Mouse (Mus musculus) gastrocnemius, postnatal 4 days (tissue): Measurements from ENCODE around the gene Olfml2a. TPM values are rescaled to one million over a fixed set of nuclear protein-coding genes. Genes with fewer than 3 reads are reported as not detected.

Experiments used
- DNase-seq, 2 experiments: peaks; one replicate each; pipeline ENCODE4 v3.0.0; 2021 to 2022; ENCODE audit warnings: low spot score in 2 of 2, mixed read lengths in 2 of 2
- long read RNA-seq, 2 experiments: library from polyadenylated mRNA; stranded (forward); transcript quantifications; one replicate each; pipeline ENCODE4 v2.0.0; 2021
- total RNA-seq, 2 experiments: library from RNA; stranded (reverse); gene quantifications; 2 replicates each; pipeline ENCODE4 v1.2.3; 2021

The Olfml2a gene
- 10 to 100 TPM; 39.3 to 46.4 TPM for total RNA-seq
- long read RNA-seq, experiment 1, full-length matches to known transcripts = 13 of 26 reads
- long read RNA-seq, experiment 1, partial matches to known transcripts = 11 of 26 reads
- long read RNA-seq, experiment 1, other reads (novel, unspliced or antisense) = 2 of 26 reads
- long read RNA-seq, experiment 2, full-length matches to known transcripts = 24 of 43 reads
- long read RNA-seq, experiment 2, partial matches to known transcripts = 17 of 43 reads
- long read RNA-seq, experiment 2, other reads (novel, unspliced or antisense) = 2 of 43 reads

DNA sequence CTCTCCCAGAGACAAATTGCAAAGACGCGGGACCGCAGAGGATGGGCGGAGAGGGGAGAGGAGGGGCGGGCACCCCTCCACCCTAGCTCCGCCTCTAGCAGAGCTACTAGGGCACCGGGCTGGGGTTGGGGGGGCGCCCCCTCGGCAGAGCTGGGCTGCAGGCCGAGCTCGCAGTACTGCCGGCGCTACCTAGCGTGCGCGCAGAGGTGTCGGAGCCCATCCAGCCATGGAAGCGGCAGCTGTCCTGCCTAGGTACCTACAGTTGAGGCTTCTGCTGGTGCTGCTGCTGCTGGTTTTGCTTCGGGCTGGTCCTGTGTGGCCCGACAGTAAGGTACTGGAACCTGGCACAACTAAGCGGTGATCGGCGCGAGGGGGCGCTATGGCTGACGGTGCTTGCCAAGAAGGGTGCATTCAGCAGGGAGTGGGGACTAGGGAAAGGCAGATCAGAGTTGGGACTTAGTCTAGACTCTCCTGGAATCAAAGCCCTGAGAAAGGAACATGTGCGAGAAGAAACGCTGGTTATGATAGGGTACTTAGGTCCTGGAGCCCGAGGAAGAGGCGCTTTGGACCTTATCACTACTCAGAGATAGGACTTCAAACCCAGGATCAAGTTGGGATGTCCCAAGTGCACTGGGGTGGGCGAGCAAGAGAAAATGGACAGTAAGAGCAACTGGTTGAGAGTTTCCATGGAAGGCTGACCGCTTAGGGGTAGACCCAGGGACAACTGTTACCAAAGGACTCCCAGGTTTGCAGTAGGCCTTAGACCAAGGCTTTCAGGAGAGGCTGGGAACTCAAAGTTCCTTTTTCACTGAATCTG, at the start of gene Olfml2a:
Gene Olfml2a, plus strand, starts transcription at position 128 of the 817 bp plus-strand sequence.
- peak; percentile 57 to 78 for DNase-seq

- DNase-seq = no peak
These were observed 28.9 kb upstream of the Olfml2a start for GRCm38 (mm10) chr2:38902866-38903265.

GRCm38 (mm10) chr2:38904290-38904689, 27.5 kb upstream of the Olfml2a start:
- DNase-seq = no peak

- peak in 1 of 2 experiments; percentile 31 for DNase-seq
These were observed 25.7 kb upstream of the Olfml2a start for GRCm38 (mm10) chr2:38906097-38906496.

- no peak for DNase-seq
These were observed 23.2 kb upstream of the Olfml2a start for GRCm38 (mm10) chr2:38908604-38909003.

GRCm38 (mm10) chr2:38914517-38914916, 17.3 kb upstream of the Olfml2a start:
- DNase-seq = no peak

DNA sequence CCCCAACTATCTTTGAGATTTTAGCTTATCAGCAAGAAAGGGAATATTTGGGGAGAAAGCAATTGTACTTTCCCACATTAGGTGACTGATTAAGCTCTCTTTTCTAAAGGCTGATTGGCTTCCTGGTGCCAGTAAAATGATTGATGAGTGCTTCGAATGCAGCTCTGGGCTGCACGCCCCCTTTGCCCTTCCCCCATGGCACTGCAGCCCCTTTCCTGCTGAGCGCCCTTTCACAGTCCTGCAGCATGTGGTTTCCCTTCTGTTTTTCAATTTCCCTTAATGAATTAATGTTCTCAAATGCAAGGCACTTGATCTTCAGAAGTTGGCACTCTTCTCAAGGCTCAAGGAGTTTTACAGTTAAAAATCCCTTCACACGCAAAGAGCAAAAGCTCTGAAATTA, 16.8 kb upstream of the Olfml2a start:
- no peak for DNase-seq

- DNase-seq = no peak
These were observed 14.7 kb upstream of the Olfml2a start for GRCm38 (mm10) chr2:38916947-38917691.

GRCm38 (mm10) chr2:38921374-38921773, 10.4 kb upstream of the Olfml2a start:
- DNase-seq = no peak

- DNase-seq = no peak
These were observed 8.3 kb upstream of the Olfml2a start for GRCm38 (mm10) chr2:38923471-38923870.

GRCm38 (mm10) chr2:38923911-38924310, 7.9 kb upstream of the Olfml2a start:
- DNase-seq = no peak

GRCm38 (mm10) chr2:38924571-38924970, 7.2 kb upstream of the Olfml2a start:
- no peak for DNase-seq

- DNase-seq = no peak
These were observed 6.4 kb upstream of the Olfml2a start for GRCm38 (mm10) chr2:38925171-38926080.

- DNase-seq = peak; percentile 76 to 92
These were observed 5.5 kb upstream of the Olfml2a start for GRCm38 (mm10) chr2:38926145-38926891.

GRCm38 (mm10) chr2:38927115-38927979, 4.4 kb upstream of the Olfml2a start, which contains the start of gene Nr6a1:
Gene Nr6a1 (minus strand): TSS chr2:38927688.
- peak; percentile 61 to 77 for DNase-seq

GRCm38 (mm10) chr2:38930269-38930668, 1.5 kb upstream of the Olfml2a start:
- no peak for DNase-seq

DNA sequence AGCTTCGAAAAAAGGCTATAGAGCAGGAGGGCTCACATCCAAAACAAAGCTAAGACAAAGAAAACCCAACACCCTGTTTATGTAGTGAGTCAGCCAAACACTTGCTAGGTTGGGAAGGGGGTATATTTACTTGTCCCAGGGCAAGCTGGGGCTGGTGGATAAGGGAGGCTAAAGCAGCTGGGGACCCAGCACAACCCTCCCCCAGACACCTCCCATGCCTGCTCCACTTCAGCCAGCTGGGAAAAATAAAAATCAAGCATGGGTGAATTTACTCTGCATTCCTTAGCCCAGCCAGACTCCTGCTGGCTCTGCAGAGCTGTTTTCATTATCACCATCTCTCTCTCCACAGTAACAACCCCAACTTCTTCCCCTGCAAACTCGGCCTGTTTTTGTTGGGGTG, 2.2 kb downstream of the Olfml2a start:
- no peak for DNase-seq

- no peak for DNase-seq
These were observed 3.2 kb downstream of the Olfml2a start for GRCm38 (mm10) chr2:38934936-38935335.
